ENCODE assay signal across 21 mouse cellular contexts in genomic region chr2:11169721-11170335, GRCm38 (mm10). TPM values are rescaled to one million over a fixed set of nuclear protein-coding genes. Genes with fewer than 3 reads are reported as not detected.
DNase-seq lines count a peak whose midpoint lies in the region; ATAC-seq lines count a peak whose summit lies in the region.
"Had no signal": no experiment of that assay in that cellular context is flagged by ENCODE, and none has a peak within 500 bp of the region (broad histone marks: within the 10 kb centered on the region; RNA-seq: fewer than 3 reads in every experiment).

No protein-coding gene starts in this region.

- 63% methylated on average over 6 of the region's 6 CpGs for WGBS in kidney, embryonic 16.5 days

- peak; percentile 47 for ATAC-seq in inflammation-experienced regulatory T-cells, adult 6 months
- ATAC-seq in kidney, embryonic 16.5 days (ENCODE audit: low FRiP score, low TSS enrichment), result no peak
- ATAC-seq: midbrain, embryonic 16.5 days had no signal

- DNase-seq in lung, postnatal 25 days (ENCODE audit: low spot score), result peak; percentile 27
- DNase-seq in lung, postnatal 14 days, result no peak
- peak; percentile 6 for DNase-seq in R1 (ENCODE audit: low read depth, low spot score)
- DNase-seq in thymus, postnatal 25 days, result peak; percentile 63
- DNase-seq in right cerebral cortex, adult 18-20 months, result no peak
- DNase-seq: adrenal gland, postnatal 36 days; cerebellum, adult 8-10 months; gastrocnemius, postnatal 10 days; kidney, adult 11 months; kidney, postnatal 36 days; lung, adult 18-20 months; right cerebral cortex, postnatal 14 days had no signal

- no peaks in the 10 kb centered on the region for H3K9me3 ChIP-seq in kidney, embryonic 16.5 days (ENCODE audit: low read length)
- H3K9me3 ChIP-seq: forebrain, embryonic 10.5 days; limb, embryonic 15.5 days; neural tube, embryonic 12.5 days had no signal

- H3K27ac ChIP-seq in kidney, embryonic 16.5 days (ENCODE audit: low read length), result no peak overlapping the region
- H3K27ac ChIP-seq: forebrain, embryonic 10.5 days; hindbrain, embryonic 14.5 days; limb, embryonic 15.5 days; neural tube, embryonic 12.5 days; stomach, postnatal 0 days had no signal

- no peaks in the 10 kb centered on the region for H3K27me3 ChIP-seq in kidney, embryonic 16.5 days (ENCODE audit: insufficient read depth, low read length)
- H3K27me3 ChIP-seq: CH12.LX; neural tube, embryonic 12.5 days had no signal

- H3K4me2 ChIP-seq in kidney, embryonic 16.5 days (replicated peaks; ENCODE audit: low read depth, low read length), result no peak overlapping the region
- H3K4me2 ChIP-seq: hindbrain, embryonic 14.5 days; limb, embryonic 15.5 days; neural tube, embryonic 12.5 days had no signal

- H3K4me3 ChIP-seq in kidney, embryonic 16.5 days (ENCODE audit: low read length), result no peak overlapping the region
- H3K4me3 ChIP-seq: forebrain, embryonic 10.5 days; limb, embryonic 15.5 days; neural tube, embryonic 12.5 days had no signal

- H3K36me3 ChIP-seq in kidney, embryonic 16.5 days (ENCODE audit: insufficient read depth, low read length), result no peaks in the 10 kb centered on the region
- H3K36me3 ChIP-seq: forebrain, embryonic 10.5 days; limb, embryonic 15.5 days; neural tube, embryonic 12.5 days had no signal

- no peak overlapping the region for H3K9ac ChIP-seq in kidney, embryonic 16.5 days (replicated peaks; ENCODE audit: low read length)
- H3K9ac ChIP-seq: hindbrain, embryonic 14.5 days; limb, embryonic 15.5 days; neural tube, embryonic 12.5 days had no signal

- peaks cover 8% of the 10 kb centered on the region; the same call in 1 of the 2 replicates for H3K4me1 ChIP-seq in kidney, embryonic 16.5 days (ENCODE audit: insufficient read depth, low read length)

RNA-seq across cellular contexts. Expression of gene Prkcq, which starts 2.1 kb away (rescaled TPM):
- 100 to 1,000 TPM in 1 of 3 experiments, 10 to 100 TPM in 2; 86.5 to 144 (median 99.9) TPM for polyA plus RNA-seq in inflammation-experienced regulatory T-cells, adult 6 months (2017; shearing (Covaris generic))
- polyA plus RNA-seq in kidney, embryonic 16.5 days (2015; fragmentation: Nextera tagmentation; extraction: Ambion mirVana), result 5.0 and 5.5 TPM in 2 replicates

Comparison
In these comparisons a context has a peak if more than half of its experiments do, and no peak if none do; other contexts are left out.
1. DNase-seq: peak in lung, postnatal 25 days (single experiment), R1 (single experiment) and thymus, postnatal 25 days (single experiment); none in lung, postnatal 14 days (single experiment) and right cerebral cortex, adult 18-20 months (single experiment).
2. RNA of gene Prkcq, which starts 2.1 kb away (polyA plus RNA-seq): 86.5 to 144 TPM in inflammation-experienced regulatory T-cells, adult 6 months; 5.0 to 5.5 TPM in kidney, embryonic 16.5 days; every median in the first group is over 10 times any median in the second.